Comparison of ENCODE assay signal across 9 mouse cellular contexts in genomic region chr4:134766277-134766676, GRCm38 (mm10). TPM values are rescaled to one million over a fixed set of nuclear protein-coding genes. Genes with fewer than 3 reads are reported as not detected.
DNase-seq lines count a peak whose midpoint lies in the region; ATAC-seq and TF ChIP-seq lines count a peak whose summit lies in the region.
"Had no signal": no experiment of that assay in that cellular context is flagged by ENCODE, and none has a peak within 500 bp of the region (broad histone marks: within the 10 kb centered on the region; RNA-seq: fewer than 3 reads in every experiment).

No protein-coding gene starts in this region.

- intact Hi-C loops in heart, adult 2 months (cut with DNase I): loop anchor here (5.0 kb wide), 1 partner anchor 34 kb away; no protein-coding TSS in a partner anchor

- H3K27me3 ChIP-seq in heart, adult 2 months (ENCODE audit: control insufficient read depth, insufficient read depth, low read length): no peaks in the 10 kb centered on the region
- H3K27me3 ChIP-seq in megakaryocyte, embryonic 14.5 days (replicated peaks): no peaks in the 10 kb centered on the region
- H3K27me3 ChIP-seq in intestine, embryonic 16.5 days (replicated peaks; ENCODE audit: control insufficient read depth, insufficient read depth, low read length): 0 out of 2 replicates have a peak, but pooled peaks cover 2% of the 10 kb centered on the region
- H3K27me3 ChIP-seq in neural tube, embryonic 13.5 days: peaks cover 54% of the 10 kb centered on the region

- TF ChIP-seq CTCF in heart, adult 2 months (IDR thresholded peaks at IDR 0.05): no peak

- no peak for TF ChIP-seq EP300 in heart, adult 2 months (IDR thresholded peaks at IDR 0.05; ENCODE audit: insufficient read depth, low read depth, low read length)

- no peak for ATAC-seq in megakaryocyte, adult 5-6 weeks (ENCODE audit: poor library complexity, severe bottlenecking)
- no peak for ATAC-seq in intestine, embryonic 16.5 days
- ATAC-seq in neural tube, embryonic 13.5 days (ENCODE audit: low read depth): no peak

- peaks cover 1% of the 10 kb centered on the region; the same call in 1 of the 2 replicates for H3K79me2 ChIP-seq in heart, adult 2 months (replicated peaks; ENCODE audit: control insufficient read depth, insufficient read depth, low read length)

- H3K36me3 ChIP-seq in heart, adult 2 months (ENCODE audit: control insufficient read depth, insufficient read depth, low read length): no peaks in the 10 kb centered on the region
- peaks cover 27% of the 10 kb centered on the region for H3K36me3 ChIP-seq in megakaryocyte, embryonic 14.5 days (replicated peaks; ENCODE audit: low read length)
- no peaks in the 10 kb centered on the region for H3K36me3 ChIP-seq in intestine, embryonic 16.5 days (ENCODE audit: control insufficient read depth, insufficient read depth, low read length)
- H3K36me3 ChIP-seq in neural tube, embryonic 13.5 days: no peaks in the 10 kb centered on the region

- H3K4me3 ChIP-seq in heart, adult 2 months: peak overlapping the region; percentile 67
- peak overlapping the region; percentile 98 for H3K4me3 ChIP-seq in megakaryocyte, embryonic 14.5 days (replicated peaks)
- no peak overlapping the region; the same call in 1 of the 2 replicates for H3K4me3 ChIP-seq in intestine, embryonic 16.5 days (ENCODE audit: low read length)
- no peak overlapping the region for H3K4me3 ChIP-seq in neural tube, embryonic 13.5 days

- no peak for TF ChIP-seq POLR2A in heart, adult 2 months (IDR thresholded peaks at IDR 0.05; ENCODE audit: insufficient read depth, low read depth, low read length)

- DNase-seq in heart, adult 2 months: no peak
- DNase-seq in heart, adult 8-10 months (ENCODE audit: low spot score): no peak
- DNase-seq in urinary bladder, adult 18-20 months (ENCODE audit: low spot score in 2 of 2): no peak
- DNase-seq in right cerebral cortex, postnatal 10 days (ENCODE audit: low spot score in 2 of 2): no peak
- DNase-seq: layer of hippocampus, adult 9-11 months had no signal

- peak overlapping the region; percentile 92 for H3K27ac ChIP-seq in heart, adult 2 months
- H3K27ac ChIP-seq in intestine, embryonic 16.5 days (ENCODE audit: low read length): no peak overlapping the region
- H3K27ac ChIP-seq in neural tube, embryonic 13.5 days (replicated peaks): no peak overlapping the region

- H3K4me2 ChIP-seq in intestine, embryonic 16.5 days (ENCODE audit: low read depth, low read length): peak overlapping the region; percentile 95
- H3K4me2 ChIP-seq in neural tube, embryonic 13.5 days: peak overlapping the region; percentile 86; the same call in 1 of the 2 replicates

- no peaks in the 10 kb centered on the region for H3K9me3 ChIP-seq in megakaryocyte, embryonic 14.5 days
- H3K9me3 ChIP-seq in intestine, embryonic 16.5 days (ENCODE audit: control insufficient read depth, low read length): no peaks in the 10 kb centered on the region
- H3K9me3 ChIP-seq in neural tube, embryonic 13.5 days: no peaks in the 10 kb centered on the region

- no peak overlapping the region for H3K9ac ChIP-seq in heart, adult 2 months (ENCODE audit: low read depth, low read length)
- peak overlapping the region; percentile 88; the same call in 1 of the 2 replicates for H3K9ac ChIP-seq in intestine, embryonic 16.5 days (ENCODE audit: low read depth, low read length)
- 0 out of 2 replicates have a peak overlapping the region, but pooled peaks have one; percentile 71 for H3K9ac ChIP-seq in neural tube, embryonic 13.5 days

- WGBS in heart, adult 2 months: 35% methylated on average over 6 of the region's 6 CpGs
- 78% methylated on average over 6 of the region's 6 CpGs for WGBS in intestine, embryonic 16.5 days
- WGBS in neural tube, embryonic 13.5 days: 73% methylated on average over 6 of the region's 6 CpGs

- peaks cover 23% of the 10 kb centered on the region for H3K4me1 ChIP-seq in heart, adult 2 months (ENCODE audit: control insufficient read depth, insufficient read depth, low read length)
- H3K4me1 ChIP-seq in megakaryocyte, embryonic 14.5 days: peaks cover 78% of the 10 kb centered on the region
- H3K4me1 ChIP-seq in intestine, embryonic 16.5 days (ENCODE audit: control insufficient read depth, insufficient read depth, low read length): peaks cover 41% of the 10 kb centered on the region
- H3K4me1 ChIP-seq in neural tube, embryonic 13.5 days (replicated peaks): peaks cover 22% of the 10 kb centered on the region

RNA-seq across cellular contexts. Expression of gene Ldlrap1, which starts 1.5 kb away (rescaled TPM):
- 10 to 100 TPM; 11.5 to 12.6 TPM for total RNA-seq in heart, adult 2 months (2021)
- 12.4 and 14.1 TPM in 2 replicates for polyA plus RNA-seq in heart, adult 2 months (2012; rRNA removed)
- total RNA-seq in heart, adult 8-10 months (2022): 10 to 100 TPM; 12.1 to 15.3 (median 13.0) TPM
- polyA plus RNA-seq in megakaryocyte, embryonic 14.5 days (2012; ENCODE audit: insufficient read depth, low replicate concordance): 11.8 and 17.8 TPM in 2 replicates
- 13.8 and 16.0 TPM in 2 replicates for total RNA-seq in megakaryocyte, adult 5-6 weeks (2015)
- 7.6 and 9.6 TPM in 2 replicates for total RNA-seq in megakaryocyte, adult 5-6 weeks (2017)
- polyA plus RNA-seq in intestine, embryonic 16.5 days (2015; fragmentation: Nextera tagmentation; extraction: Ambion mirVana): 19.0 and 19.6 TPM in 2 replicates
- polyA plus RNA-seq in neural tube, embryonic 13.5 days (2015; fragmentation: Nextera tagmentation; extraction: Ambion mirVana): 3.6 and 4.9 TPM in 2 replicates

Comparison
In these comparisons a context has a peak if more than half of its experiments do, and no peak if none do; other contexts are left out.
1. H3K4me3 ChIP-seq: peak in heart, adult 2 months (single experiment) and megakaryocyte, embryonic 14.5 days (single experiment); none in intestine, embryonic 16.5 days (single experiment) and neural tube, embryonic 13.5 days (single experiment).